Mouse (Mus musculus) left cerebral cortex, adult 2 months (tissue): ENCODE results near the gene Mapk1ip1l. TPM values are rescaled to one million over a fixed set of nuclear protein-coding genes. Genes with fewer than 3 reads are reported as not detected.

Source experiments
- DNase-seq, 2 experiments: peaks; one replicate each; pipeline ENCODE4 v3.0.0; 2021 to 2022; ENCODE audit warnings: low spot score in 2 of 2, mixed read lengths in 1 of 2; ENCODE audit errors: extremely low spot score in 1 of 2
- H3K27ac ChIP-seq: fragments of 200-600 bp; 2 replicates; pipeline ENCODE4 v1.8.1; 2022
- H3K4me3 ChIP-seq: fragments of 200-600 bp; 2 replicates; pipeline ENCODE4 v1.8.1; 2022
- CTCF ChIP-seq: fragments of 200-600 bp; IDR thresholded peaks from 2 replicates; pipeline ENCODE4 v1.8.1; 2022; ENCODE audit warnings: antibody characterized with exemption, mild to moderate bottlenecking, moderate library complexity
- intact Hi-C: fragments of 180-260 bp; cut with DNase I; formaldehyde crosslinking; loops from one replicate; pipeline ENCODE4 v1.15.1; 2025
- total RNA-seq, 2 experiments: library from RNA; stranded (reverse); gene quantifications; 2 replicates each; pipeline ENCODE4 v1.2.3; 2021

The Mapk1ip1l gene
- total RNA-seq, 2 experiments from 2014 or later = 46.7 to 51.9 TPM

DNA sequence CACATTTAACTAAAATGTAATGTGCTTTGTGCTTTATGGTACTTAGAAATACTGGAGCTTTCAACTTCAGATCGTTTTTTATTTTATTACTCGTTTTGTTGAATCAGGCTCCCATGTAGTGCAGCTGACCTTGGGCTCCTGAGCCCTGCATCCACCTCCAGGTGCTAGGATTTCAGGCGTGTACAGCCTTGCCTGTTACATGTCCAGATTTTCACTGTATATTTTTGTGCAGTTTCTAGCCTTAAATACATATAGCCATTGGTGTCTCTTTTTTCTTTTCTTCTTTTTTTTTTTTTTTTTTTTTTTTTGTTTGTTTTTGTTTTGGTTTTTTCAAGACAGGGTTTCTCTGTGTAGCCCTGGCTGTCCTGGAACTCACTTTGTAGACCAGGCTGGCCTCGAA is 16.5 kb upstream of the Mapk1ip1l start:
- no peak for DNase-seq
- intact Hi-C loops = no loop called here
- no peak for TF ChIP-seq CTCF
- no peak overlapping the region for H3K27ac ChIP-seq
- no peak overlapping the region for H3K4me3 ChIP-seq

DNA sequence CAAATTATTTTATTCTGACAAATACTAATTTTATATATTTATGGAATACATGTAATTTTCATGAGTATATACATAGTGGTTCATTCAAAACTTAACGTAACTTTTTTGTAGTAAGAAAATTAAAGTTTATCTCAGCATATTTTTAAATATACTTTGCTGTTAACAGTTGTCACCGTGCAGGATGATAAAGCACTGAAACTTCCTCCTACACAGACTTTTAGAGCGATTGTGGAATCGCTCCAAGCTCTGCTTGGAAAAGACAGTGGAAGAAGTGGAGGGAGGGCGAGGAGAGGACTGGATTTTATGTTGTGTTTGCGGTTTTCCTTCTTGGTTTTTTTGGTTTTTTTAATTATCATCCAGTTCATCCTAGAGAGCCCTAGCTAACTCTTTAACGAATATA is 14.5 kb upstream of the Mapk1ip1l start:
- DNase-seq = no peak
- Histone ChIP-seq H3K4me3 (no peak overlapping the region), H3K27ac (no peak overlapping the region)
- intact Hi-C loops = no loop called here
- TF ChIP-seq CTCF = no peak

DNA sequence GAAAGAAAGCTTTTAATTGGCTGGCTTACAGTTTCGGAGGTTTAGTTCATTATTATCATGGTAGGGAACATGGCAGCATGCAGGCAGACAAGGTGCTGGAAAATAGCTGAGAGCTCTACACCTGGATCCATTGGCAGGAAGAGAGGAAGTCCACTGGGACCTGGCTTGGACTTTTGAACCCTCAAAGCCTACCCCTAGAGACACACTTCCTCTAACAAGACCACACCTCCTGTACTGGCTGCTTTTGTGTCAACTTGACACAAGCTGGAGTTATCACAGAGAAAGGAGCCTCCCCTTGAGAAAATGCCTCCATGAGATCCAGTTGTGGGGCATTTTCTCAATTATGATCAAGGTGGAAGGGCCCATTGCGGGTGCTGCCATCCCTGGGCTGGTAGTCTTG is 12.8 kb upstream of the Mapk1ip1l start:
- intact Hi-C loops = no loop called here
- DNase-seq = no peak

DNA sequence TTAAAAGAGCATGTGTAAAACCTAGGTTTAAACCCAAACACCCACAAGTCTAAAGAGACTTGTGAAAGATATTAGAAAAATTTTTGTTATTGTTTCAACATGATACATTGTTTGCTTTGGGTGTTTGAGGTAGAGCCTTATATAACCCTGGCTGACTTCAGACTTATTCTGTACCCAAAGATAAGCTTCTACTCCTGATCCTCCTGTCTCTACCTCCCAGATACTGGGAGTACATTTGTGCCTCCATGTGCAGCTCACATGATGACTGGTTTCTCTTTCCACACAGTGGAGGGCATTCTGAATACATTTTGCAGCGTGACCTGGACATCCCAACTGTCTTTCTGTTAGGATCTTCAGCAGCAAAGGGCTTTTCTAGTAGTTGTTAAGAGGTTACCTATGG is 11.9 kb upstream of the Mapk1ip1l start:
- no peak overlapping the region for H3K4me3 ChIP-seq
- DNase-seq = no peak
- H3K27ac ChIP-seq = no peak overlapping the region
- intact Hi-C loops = no loop called here
- TF ChIP-seq CTCF = no peak

More for the DNA sequence above, 12.8 kb upstream of the Mapk1ip1l start:
- no peak for TF ChIP-seq CTCF
- H3K27ac ChIP-seq = no peak overlapping the region
- H3K4me3 ChIP-seq = no peak overlapping the region

DNA sequence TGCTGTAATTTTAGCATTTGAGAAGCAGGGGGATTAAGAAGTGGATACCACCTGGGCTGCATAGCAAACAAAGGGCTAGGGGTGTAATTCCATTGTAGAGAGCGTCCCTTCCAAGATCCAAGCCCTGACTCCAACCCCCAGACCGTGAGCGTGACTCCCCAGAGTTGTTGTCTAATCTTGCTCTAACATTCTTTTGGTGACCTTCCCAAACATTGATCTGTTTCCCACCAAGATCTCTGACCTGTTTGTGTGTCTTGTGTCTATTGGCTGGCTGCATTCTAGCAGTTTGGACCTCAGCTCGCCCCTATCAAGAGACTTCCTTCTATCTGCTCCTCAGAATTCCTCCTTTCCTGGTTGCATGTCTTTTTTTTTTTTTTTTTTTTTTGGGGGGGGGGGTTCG is 11.0 kb upstream of the Mapk1ip1l start:
- TF ChIP-seq CTCF = no peak
- Histone ChIP-seq H3K4me3 (no peak overlapping the region), H3K27ac (no peak overlapping the region)
- DNase-seq = no peak
- intact Hi-C loops = no loop called here

DNA sequence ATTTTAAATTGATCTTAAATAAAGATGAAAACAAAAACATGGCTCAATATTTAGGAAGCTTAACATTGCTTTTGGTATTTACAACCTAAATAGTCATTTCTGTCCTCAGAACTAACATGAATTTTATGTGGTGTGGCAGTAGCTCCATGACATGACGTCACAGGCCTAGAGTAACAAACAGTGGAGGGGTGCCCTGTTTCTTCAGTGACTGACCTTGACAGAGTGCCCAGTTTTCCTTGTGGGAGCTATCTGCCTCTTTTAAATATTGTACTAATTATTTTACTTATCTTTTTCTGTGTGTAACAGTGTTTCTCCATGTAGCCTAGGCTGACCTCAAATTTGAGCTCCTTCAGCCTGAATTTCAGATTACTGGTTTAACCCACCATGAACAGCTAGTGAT is 6.3 kb upstream of the Mapk1ip1l start:
- H3K4me3 ChIP-seq = no peak overlapping the region
- DNase-seq = no peak
- intact Hi-C loops = no loop called here
- H3K27ac ChIP-seq = no peak overlapping the region
- TF ChIP-seq CTCF = no peak

DNA sequence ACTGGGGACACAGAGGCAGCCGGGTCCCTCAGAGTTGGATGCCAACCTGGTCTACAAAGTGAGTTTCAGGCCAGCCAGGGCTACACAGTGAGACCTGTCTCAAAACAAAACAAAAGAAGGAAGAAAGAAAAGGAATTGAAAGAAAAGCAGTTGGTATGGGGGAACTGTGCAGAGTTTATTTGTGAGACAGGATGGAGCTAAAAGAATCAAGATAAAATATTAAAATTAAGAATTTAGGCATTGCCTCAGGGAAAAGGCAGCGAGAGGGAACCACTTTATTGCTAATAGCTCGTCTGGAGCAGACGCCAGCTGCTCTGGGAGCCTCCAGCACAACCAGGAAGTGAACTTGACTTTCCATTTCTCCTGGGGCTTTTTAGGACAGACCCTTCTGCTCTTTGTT is 3.9 kb upstream of the Mapk1ip1l start:
- no peak overlapping the region for H3K27ac ChIP-seq
- no peak overlapping the region for H3K4me3 ChIP-seq
- intact Hi-C loops = no loop called here
- no peak for DNase-seq
- no peak for TF ChIP-seq CTCF

DNA sequence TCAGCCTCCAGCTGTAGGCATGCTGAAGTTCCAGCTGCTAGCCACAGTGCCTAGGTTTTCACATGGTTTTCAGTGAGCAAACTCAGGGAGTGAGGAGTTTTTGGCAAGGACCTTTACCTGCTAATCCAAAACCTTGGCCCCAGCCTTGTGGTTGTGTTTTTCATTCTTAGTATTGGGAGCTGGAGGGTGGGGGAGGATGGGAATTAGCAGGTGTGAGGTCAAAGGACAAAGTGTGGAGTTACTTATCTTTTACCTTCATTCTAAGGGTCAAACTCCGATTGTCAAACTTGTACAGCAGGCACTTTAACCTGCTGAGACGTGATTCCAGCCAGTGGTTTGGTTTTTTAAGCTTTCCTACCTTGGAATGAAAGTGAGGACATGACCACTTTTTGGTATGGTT is 1.8 kb upstream of the Mapk1ip1l start:
- no peak for TF ChIP-seq CTCF
- no peak for DNase-seq
- intact Hi-C loops = no loop called here
- Histone ChIP-seq H3K27ac (no peak overlapping the region), H3K4me3 (no peak overlapping the region)

DNA sequence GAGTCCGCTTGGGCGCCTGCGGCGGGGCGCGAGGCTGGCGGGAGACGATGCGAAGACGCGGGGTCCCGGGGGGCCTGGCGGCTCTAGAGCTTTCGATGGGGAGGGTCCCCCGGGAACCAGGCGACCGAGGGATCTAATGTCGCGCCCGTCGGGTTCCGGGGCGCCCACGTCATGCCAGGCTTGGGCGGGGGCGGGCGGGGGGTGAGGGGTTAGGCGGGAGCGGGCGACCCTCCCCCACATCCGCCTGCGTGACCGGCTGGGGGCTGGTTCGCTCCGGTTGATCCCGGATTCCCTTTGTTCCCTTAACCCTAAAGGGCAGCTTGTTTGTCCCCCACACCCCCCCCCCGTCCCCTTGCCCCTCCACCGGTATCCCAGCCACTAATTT is 334 bp downstream of the Mapk1ip1l start:
- intact Hi-C loops = loop anchor here (2.0 kb wide), 1 partner anchor 22 kb away; the partner anchor contains the start of genes Socs4 and Wdhd1
- no peak for TF ChIP-seq CTCF
- peak overlapping the region; percentile 99 for H3K4me3 ChIP-seq
- no peak for DNase-seq
- H3K27ac ChIP-seq = peak overlapping the region; percentile 98

DNA sequence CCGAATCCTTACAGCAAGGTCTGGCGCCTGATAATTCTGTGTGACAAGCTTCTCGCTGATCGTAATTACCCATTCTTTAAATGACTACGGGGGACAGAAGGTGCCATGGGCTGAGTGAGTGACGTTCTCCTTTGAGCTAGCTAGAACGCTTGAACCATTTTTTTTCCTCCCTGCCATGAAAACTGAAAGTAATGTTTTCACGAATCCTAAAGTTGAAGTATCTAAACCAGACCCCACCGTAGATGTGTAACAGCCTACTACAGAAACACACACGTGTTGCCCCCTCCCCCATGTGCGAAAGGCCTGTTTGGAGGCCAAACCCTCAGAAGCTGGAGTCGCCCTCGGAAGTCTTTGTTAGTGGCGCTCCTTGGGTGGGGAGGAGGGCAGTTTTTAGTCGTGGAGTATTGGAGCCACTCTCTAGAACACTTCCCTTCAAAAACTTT is 774 bp downstream of the Mapk1ip1l start:
- TF ChIP-seq CTCF = no peak
- peak overlapping the region; percentile 98 for H3K27ac ChIP-seq
- intact Hi-C loops = loop anchor here (2.0 kb wide), 1 partner anchor 22 kb away; the partner anchor contains the start of genes Socs4 and Wdhd1
- DNase-seq = no peak
- H3K4me3 ChIP-seq = peak overlapping the region; percentile 99

DNA sequence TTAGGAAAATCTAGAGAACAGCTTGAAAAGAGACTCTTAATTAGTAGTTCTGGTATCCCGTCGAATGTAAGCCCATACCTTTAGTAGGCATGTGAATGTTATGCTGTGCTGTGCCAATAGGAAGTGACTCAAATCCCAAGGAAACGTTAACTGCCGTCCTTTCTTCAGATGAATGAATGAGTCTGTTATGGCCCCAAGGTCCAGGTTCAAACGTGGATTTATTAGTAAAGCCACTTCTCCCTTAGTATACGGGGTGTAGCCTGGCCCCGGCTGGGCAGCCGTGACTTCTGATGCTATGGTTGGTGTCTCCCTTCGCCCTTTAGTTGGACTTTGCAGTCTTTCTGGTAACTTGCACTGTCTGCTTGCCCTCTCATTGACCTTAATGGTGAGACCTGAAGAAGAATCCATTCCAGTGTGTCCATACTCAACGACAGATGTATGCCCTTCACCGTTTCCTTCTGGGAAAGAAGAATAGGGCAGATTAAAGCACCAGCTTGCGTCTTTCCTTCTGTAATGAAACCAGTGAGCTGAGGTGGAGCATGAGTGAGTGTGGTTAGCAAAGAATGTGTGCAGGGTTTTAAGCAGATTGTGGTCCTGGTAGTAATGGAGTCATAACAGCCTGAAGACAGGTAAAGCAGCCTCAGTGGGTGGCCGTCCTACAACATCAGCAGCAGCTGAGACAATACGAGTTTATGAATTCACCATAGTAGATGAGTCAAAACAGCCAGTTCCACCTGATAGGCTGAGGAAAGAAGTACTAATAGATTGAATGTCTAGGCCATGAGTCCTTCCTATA is 5.0 kb downstream of the Mapk1ip1l start:
- Histone ChIP-seq H3K4me3 (no peak overlapping the region), H3K27ac (no peak overlapping the region)
- DNase-seq = no peak
- no peak for TF ChIP-seq CTCF
- intact Hi-C loops = no loop called here

DNA sequence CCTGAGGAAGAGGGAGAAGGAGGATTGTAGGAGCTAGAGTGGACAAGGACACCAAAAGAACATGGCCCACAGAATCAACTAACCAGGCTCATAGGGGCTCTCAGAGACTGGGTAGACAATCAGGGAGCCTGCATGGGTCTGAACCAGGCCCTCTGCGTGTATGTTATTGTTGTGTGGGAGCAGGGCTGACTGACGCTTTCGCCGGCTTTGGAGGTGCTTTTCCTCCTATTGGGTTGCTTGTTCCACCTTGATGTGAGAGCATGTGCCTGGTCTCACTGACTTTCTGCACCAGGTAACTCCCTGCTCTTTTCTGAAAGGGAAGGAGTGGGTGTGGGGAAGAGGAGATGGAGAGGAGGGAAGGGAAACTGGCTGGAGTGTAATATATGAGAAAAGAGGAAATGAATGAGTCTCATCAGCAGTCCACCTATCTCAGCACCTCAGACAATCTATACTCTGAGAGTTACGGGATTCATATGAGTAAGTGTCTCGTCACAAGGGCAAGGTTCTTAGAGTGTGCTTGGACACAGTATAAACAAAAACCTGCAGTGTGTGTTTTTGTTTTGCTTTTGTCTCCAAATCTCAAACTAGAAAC is 6.8 kb downstream of the Mapk1ip1l start:
- no peak for DNase-seq
- intact Hi-C loops = no loop called here
- Histone ChIP-seq H3K4me3 (no peak overlapping the region), H3K27ac (no peak overlapping the region)
- no peak for TF ChIP-seq CTCF

DNA sequence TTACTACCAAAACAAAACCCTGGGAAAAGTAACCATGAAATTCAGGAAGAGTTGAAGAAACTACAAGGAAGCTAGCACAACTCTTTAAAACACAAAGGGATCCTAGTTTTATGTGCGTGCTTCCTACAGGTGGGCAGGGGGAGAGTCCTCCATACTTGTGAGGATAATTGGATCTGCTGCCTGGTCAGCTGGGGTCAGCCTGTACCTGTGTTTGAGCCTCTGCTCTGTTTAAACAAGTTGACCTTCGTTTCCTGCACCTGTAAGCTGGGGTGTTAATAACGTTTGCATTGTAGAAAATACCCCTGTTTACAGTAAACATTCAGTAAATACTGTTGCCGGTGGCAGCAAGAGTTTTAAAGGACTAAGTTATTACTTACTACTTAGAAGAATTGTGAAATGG is 7.9 kb downstream of the Mapk1ip1l start:
- TF ChIP-seq CTCF = no peak
- DNase-seq = no peak
- intact Hi-C loops = no loop called here
- H3K27ac ChIP-seq = no peak overlapping the region
- no peak overlapping the region for H3K4me3 ChIP-seq
